25 mouse cellular contexts compared by ENCODE assay signal in genomic region chr1:87211431-87211830, GRCm38 (mm10). TPM values are rescaled to one million over a fixed set of nuclear protein-coding genes. Genes with fewer than 3 reads are reported as not detected.
"Had no signal": no experiment of that assay in that cellular context is flagged by ENCODE, and none has a peak within 500 bp of the region (broad histone marks: within the 10 kb centered on the region; RNA-seq: fewer than 3 reads in every experiment).

No protein-coding gene starts in this region.

- H3K4me2 ChIP-seq: lung, embryonic 15.5 days; midbrain, embryonic 11.5 days; midbrain, embryonic 13.5 days; midbrain, embryonic 15.5 days; neural tube, embryonic 13.5 days; neural tube, embryonic 15.5 days had no signal

- ATAC-seq: liver, postnatal 0 days; lung, postnatal 0 days; midbrain, embryonic 13.5 days; midbrain, embryonic 15.5 days had no signal

- H3K36me3 ChIP-seq: lung, embryonic 15.5 days; midbrain, embryonic 13.5 days; midbrain, embryonic 15.5 days; neural tube, embryonic 13.5 days; neural tube, embryonic 15.5 days had no signal

- DNase-seq: liver, postnatal 0 days; lung, adult 2 months; lung, postnatal 14 days; lung, postnatal 36 days; retina, postnatal 1 day; right cerebral cortex, postnatal 25 days; right cerebral cortex, postnatal 4 days; spleen, adult 18-20 months; thymus, adult 18-20 months; thymus, postnatal 14 days; thymus, postnatal 36 days had no signal

- H3K27ac ChIP-seq: lung, embryonic 15.5 days; macrophage; midbrain, embryonic 13.5 days; midbrain, embryonic 15.5 days; neural tube, embryonic 13.5 days; neural tube, embryonic 15.5 days had no signal

- H3K4me3 ChIP-seq: lung, embryonic 15.5 days; midbrain, embryonic 13.5 days; midbrain, embryonic 15.5 days; neural tube, embryonic 13.5 days; neural tube, embryonic 15.5 days had no signal

- H3K9me3 ChIP-seq: lung, embryonic 15.5 days; midbrain, embryonic 13.5 days; midbrain, embryonic 15.5 days; neural tube, embryonic 13.5 days; neural tube, embryonic 15.5 days had no signal

- H3K9ac ChIP-seq: liver, postnatal 0 days; lung, embryonic 15.5 days; midbrain, embryonic 13.5 days; midbrain, embryonic 15.5 days; neural tube, embryonic 13.5 days; neural tube, embryonic 15.5 days had no signal

RNA-seq across cellular contexts. Expression of gene Chrng, which starts 7.0 kb away (rescaled TPM):
- total RNA-seq: megakaryocyte progenitor cell, adult 5-6 weeks; monocyte, adult 5-6 weeks had no signal
- polyA plus RNA-seq: liver, postnatal 0 days; midbrain, embryonic 11.5 days; midbrain, embryonic 13.5 days; midbrain, embryonic 15.5 days; midbrain, postnatal 0 days; small intestine, adult 2 months; stomach, embryonic 14.5 days had no signal

RNA-seq across cellular contexts. Expression of gene Chrnd, which starts 21.0 kb away (rescaled TPM):
- total RNA-seq: megakaryocyte progenitor cell, adult 5-6 weeks; midbrain, postnatal 0 days; monocyte, adult 5-6 weeks had no signal
- polyA plus RNA-seq: liver, postnatal 0 days; lung, postnatal 0 days; macrophage; midbrain, embryonic 11.5 days; midbrain, embryonic 13.5 days; midbrain, embryonic 15.5 days; midbrain, postnatal 0 days; stomach, embryonic 14.5 days had no signal

RNA-seq across cellular contexts. Expression of gene Prss56, which starts 28.3 kb away (rescaled TPM):
- total RNA-seq: megakaryocyte progenitor cell, adult 5-6 weeks; midbrain, postnatal 0 days; monocyte, adult 5-6 weeks had no signal
- polyA plus RNA-seq: liver, postnatal 0 days; lung, adult 2 months; lung, embryonic 15.5 days; lung, postnatal 0 days; macrophage; midbrain, embryonic 11.5 days; midbrain, embryonic 13.5 days; midbrain, embryonic 15.5 days; midbrain, postnatal 0 days; small intestine, adult 2 months; stomach, embryonic 16.5 days had no signal

RNA-seq across cellular contexts. Expression of gene Efhd1, which starts 52.7 kb away (rescaled TPM):
- total RNA-seq: megakaryocyte progenitor cell, adult 5-6 weeks; monocyte, adult 5-6 weeks had no signal
